Mouse (Mus musculus): ENCODE data around the gene Gm6793.

DNA sequence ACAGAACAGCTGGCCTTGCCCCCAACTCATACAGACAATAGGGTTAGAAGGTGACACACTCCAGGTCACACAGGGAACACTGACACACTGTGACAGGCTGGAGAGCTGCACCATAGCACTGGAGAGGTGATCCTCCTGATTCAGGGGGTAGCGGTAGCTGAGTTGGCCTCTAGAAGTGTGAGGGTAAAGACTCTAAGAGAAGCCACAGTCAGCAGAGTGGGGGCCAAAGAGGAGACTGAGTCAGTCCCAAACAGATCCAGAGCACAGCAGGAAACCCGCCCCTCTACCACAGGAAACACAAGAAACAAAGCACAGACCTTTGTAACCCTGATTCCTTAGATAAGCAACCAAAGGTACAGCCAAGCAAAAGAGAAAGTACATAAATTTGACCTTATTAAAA is 38.5 kb downstream of the Gm6793 start:
- TF ChIP-seq CTCF (IDR thresholded peaks at IDR 0.05; ENCODE audit: low read depth) (no peak), EP300 (IDR thresholded peaks at IDR 0.05; ENCODE audit: low read depth) (no peak)
